Mouse (Mus musculus): Measurements from ENCODE around the gene Sbk2.

DNA sequence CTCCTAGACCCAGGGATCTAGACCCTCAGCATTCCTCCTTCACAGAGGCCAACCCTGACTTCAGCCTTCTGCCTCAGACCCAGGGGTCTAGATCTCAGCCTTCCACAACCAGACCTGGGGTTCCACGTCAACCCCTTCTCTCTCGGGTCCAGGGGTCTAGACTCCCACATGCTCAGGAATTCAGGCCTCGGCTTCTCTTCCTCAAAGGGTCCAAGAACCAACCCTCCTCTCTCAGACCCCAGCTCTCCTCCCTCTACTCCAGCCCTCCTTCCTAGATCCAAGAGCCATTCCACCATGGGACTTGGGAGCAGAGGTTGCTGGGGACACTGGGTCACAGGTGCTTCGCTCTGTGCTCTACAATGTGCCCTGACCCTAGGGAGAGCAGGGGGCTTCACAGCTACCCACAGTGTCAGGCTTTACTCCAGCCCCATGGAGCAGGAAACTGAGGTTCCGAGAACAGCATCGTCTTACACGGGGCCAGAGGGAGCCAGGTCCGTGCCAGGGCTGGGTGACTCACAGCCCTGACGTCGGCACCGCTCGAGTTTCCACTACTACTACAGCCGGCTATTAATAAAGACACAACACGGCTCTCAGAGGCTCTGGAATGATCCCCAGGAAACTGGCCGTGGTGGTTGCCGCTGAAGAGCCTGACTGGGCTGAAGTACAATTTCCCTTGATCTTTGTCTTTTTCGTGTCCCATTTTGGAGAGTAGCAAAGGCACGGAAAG lies 8.3 kb upstream of the Sbk2 start:
- no peak for TF ChIP-seq CTCF (IDR thresholded peaks at IDR 0.05; ENCODE audit: control insufficient read depth, insufficient read depth, insufficient read length)
- TF ChIP-seq CEBPB (IDR thresholded peaks at IDR 0.05; ENCODE audit: low read depth) = no peak
